Mouse (Mus musculus) stomach, postnatal 0 days (tissue): Measurements from ENCODE around the gene Ube2k.

Source experiments
- CTCF ChIP-seq: IDR thresholded peaks from 2 replicates; pipeline ENCODE4 v1.5.1; 2016; ENCODE audit warnings: antibody characterized with exemption, low read depth, mild to moderate bottlenecking, moderate library complexity
- EP300 ChIP-seq: optimal IDR thresholded peaks from 2 replicates; pipeline ENCODE3; 2016; ENCODE audit warnings: antibody characterized with exemption

DNA sequence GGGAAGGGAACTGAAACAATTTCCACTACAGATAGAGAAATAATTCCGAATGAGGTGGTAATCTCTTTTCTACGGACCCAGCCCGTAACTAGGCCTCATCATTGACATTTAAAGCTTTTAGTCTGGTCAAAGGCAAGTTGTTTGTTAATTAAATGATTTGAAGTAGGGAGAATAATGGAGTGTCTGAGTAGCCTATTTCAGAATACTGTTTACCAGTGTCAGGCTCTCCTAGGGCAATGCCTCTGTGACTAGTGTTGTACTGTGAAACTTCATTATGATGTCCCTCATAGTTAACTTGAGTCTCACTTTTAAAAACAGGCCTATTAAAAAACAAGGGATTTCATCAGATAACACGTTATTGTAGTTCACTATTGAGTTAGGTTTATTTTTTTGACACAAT, 1.1 kb downstream of the Ube2k start:
- TF ChIP-seq EP300 = no peak
- no peak for TF ChIP-seq CTCF
